Mouse (Mus musculus): ENCODE results near the gene Tcf3. TPM values are rescaled to one million over a fixed set of nuclear protein-coding genes. Genes with fewer than 3 reads are reported as not detected.

The Tcf3 gene
- polyA plus RNA-seq, 1 experiment, result 128 TPM

GRCm38 (mm10) chr10:80368392-80368791, 65.1 kb downstream of the Tcf3 start:
- TF ChIP-seq POLR2A (IDR thresholded peaks at IDR 0.05; ENCODE audit: borderline replicate concordance, extremely low read depth, insufficient read depth, insufficient read length, poor library complexity, severe bottlenecking) (no peak), CTCF (IDR thresholded peaks at IDR 0.05; ENCODE audit: borderline replicate concordance, extremely low read depth, insufficient read depth, insufficient read length) (no peak)
- no peak for DNase-seq (ENCODE audit: low read depth)

GRCm38 (mm10) chr10:80367954-80368353, 65.5 kb downstream of the Tcf3 start:
- DNase-seq (ENCODE audit: low read depth), result no peak
- TF ChIP-seq POLR2A (IDR thresholded peaks at IDR 0.05; ENCODE audit: borderline replicate concordance, extremely low read depth, insufficient read depth, insufficient read length, poor library complexity, severe bottlenecking), result no peak
- no peak for TF ChIP-seq CTCF (IDR thresholded peaks at IDR 0.05; ENCODE audit: borderline replicate concordance, extremely low read depth, insufficient read depth, insufficient read length)

GRCm38 (mm10) chr10:80365736-80366135, 67.7 kb downstream of the Tcf3 start:
- no peak for DNase-seq (ENCODE audit: low read depth)
- TF ChIP-seq POLR2A (IDR thresholded peaks at IDR 0.05; ENCODE audit: borderline replicate concordance, extremely low read depth, insufficient read depth, insufficient read length, poor library complexity, severe bottlenecking) (no peak), CTCF (IDR thresholded peaks at IDR 0.05; ENCODE audit: borderline replicate concordance, extremely low read depth, insufficient read depth, insufficient read length) (no peak)

- DNase-seq (ENCODE audit: low read depth), result no peak
These were observed 69.7 kb downstream of the Tcf3 start for GRCm38 (mm10) chr10:80363734-80364133.

More at GRCm38 (mm10) chr10:80363734-80364133, 69.7 kb downstream of the Tcf3 start:
- TF ChIP-seq POLR2A (IDR thresholded peaks at IDR 0.05; ENCODE audit: borderline replicate concordance, extremely low read depth, insufficient read depth, insufficient read length, poor library complexity, severe bottlenecking) (no peak), CTCF (IDR thresholded peaks at IDR 0.05; ENCODE audit: borderline replicate concordance, extremely low read depth, insufficient read depth, insufficient read length) (no peak)

Other genes with a start within 250 kb of the Tcf3 start
- gene Mum1, start 207.2 kb downstream of the Tcf3 start, polyA plus RNA-seq (2012; rRNA removed), result 59.1 and 61.2 TPM in 2 replicates
- 272 and 426 TPM in 2 replicates for gene Ndufs7, start 184.5 kb downstream of the Tcf3 start, polyA plus RNA-seq (2012; rRNA removed)
- gene Gamt, start 172.6 kb downstream of the Tcf3 start, polyA plus RNA-seq (2012; rRNA removed), result 15.3 and 19.8 TPM in 2 replicates
- 158 and 207 TPM in 2 replicates for gene Dazap1, start 172.2 kb downstream of the Tcf3 start, polyA plus RNA-seq (2012; rRNA removed)
- gene Rps15, start 141.2 kb downstream of the Tcf3 start, polyA plus RNA-seq (2012; rRNA removed), result 2,157 and 2,683 TPM in 2 replicates
- gene Apc2, start 137.7 kb downstream of the Tcf3 start, polyA plus RNA-seq (2012; rRNA removed), result 189 and 292 TPM in 2 replicates
- gene 2310011J03Rik, start 113.1 kb downstream of the Tcf3 start, polyA plus RNA-seq (2012; rRNA removed), result 22.5 and 32.9 TPM in 2 replicates
- 4.5 and 6.0 TPM in 2 replicates for gene Pcsk4, start 104.1 kb downstream of the Tcf3 start, polyA plus RNA-seq (2012; rRNA removed)
- gene Reep6, start 103.7 kb downstream of the Tcf3 start, polyA plus RNA-seq (2012; rRNA removed), result 1.7 and 4.6 TPM in 2 replicates
- gene Adamtsl5, start 85.2 kb downstream of the Tcf3 start, polyA plus RNA-seq (2012; rRNA removed), result 1.4 and 1.5 TPM in 2 replicates
- gene Plk5, start 77.2 kb downstream of the Tcf3 start, polyA plus RNA-seq (2012; rRNA removed), result 3.9 and 4.7 TPM in 2 replicates
- gene Mex3d, start 46.0 kb downstream of the Tcf3 start, polyA plus RNA-seq (2012; rRNA removed), result 112 and 115 TPM in 2 replicates
- 265 and 292 TPM in 2 replicates for gene Mbd3, start 34.1 kb downstream of the Tcf3 start, polyA plus RNA-seq (2012; rRNA removed)
- 597 and 852 TPM in 2 replicates for gene Uqcr11, start 26.8 kb downstream of the Tcf3 start, polyA plus RNA-seq (2012; rRNA removed)
- gene Onecut3, start 61.2 kb upstream of the Tcf3 start, polyA plus RNA-seq (2012; rRNA removed), result 5.0 and 10.9 TPM in 2 replicates
- gene Atp8b3, start 105.5 kb upstream of the Tcf3 start, polyA plus RNA-seq (2012; rRNA removed), result 0.76 and 0.86 TPM in 2 replicates
- 59.9 and 72.0 TPM in 2 replicates for gene Rexo1, start 127.9 kb upstream of the Tcf3 start, polyA plus RNA-seq (2012; rRNA removed)
- 12.2 and 15.9 TPM in 2 replicates for gene Klf16, start 143.7 kb upstream of the Tcf3 start, polyA plus RNA-seq (2012; rRNA removed)
- gene Abhd17a, start 156.7 kb upstream of the Tcf3 start, polyA plus RNA-seq (2012; rRNA removed), result 170 and 188 TPM in 2 replicates
- gene Scamp4, start 169.2 kb upstream of the Tcf3 start, polyA plus RNA-seq (2012; rRNA removed), result 62.0 and 62.5 TPM in 2 replicates
- 12.7 and 17.3 TPM in 2 replicates for gene Adat3, start 169.2 kb upstream of the Tcf3 start, polyA plus RNA-seq (2012; rRNA removed)
- gene Gm49322, start 172.4 kb upstream of the Tcf3 start, polyA plus RNA-seq (2012; rRNA removed), result 4.2 and 4.5 TPM in 2 replicates
- 213 and 237 TPM in 2 replicates for gene Csnk1g2, start 189.2 kb upstream of the Tcf3 start, polyA plus RNA-seq (2012; rRNA removed)
- 91.9 and 113 TPM in 2 replicates for gene Btbd2, start 223.4 kb upstream of the Tcf3 start, polyA plus RNA-seq (2012; rRNA removed)
- gene Mknk2, start 244.5 kb upstream of the Tcf3 start, polyA plus RNA-seq (2012; rRNA removed), result 96.9 and 115 TPM in 2 replicates